ENCODE assay signal across 9 mouse cellular contexts in the genomic region with DNA sequence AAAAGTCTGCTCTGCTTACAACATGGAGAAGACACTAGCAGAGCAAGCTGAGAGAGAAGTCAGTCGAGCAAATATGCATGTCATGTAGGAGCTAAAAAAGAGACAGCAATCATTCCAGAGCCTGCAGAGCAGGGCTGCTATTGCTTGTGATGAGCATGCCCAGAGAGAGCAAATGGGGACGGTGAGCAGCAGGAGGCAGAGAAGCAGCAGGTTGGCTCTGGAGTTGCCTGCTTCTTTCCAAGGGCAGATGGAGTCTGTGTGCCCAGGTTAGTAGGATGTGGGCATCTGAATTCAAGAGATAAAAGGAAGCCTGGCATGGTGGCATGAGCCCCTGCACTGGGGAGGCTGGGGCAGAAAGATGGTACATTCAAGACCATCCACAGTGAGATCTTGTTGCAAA. TPM values are rescaled to one million over a fixed set of nuclear protein-coding genes. Genes with fewer than 3 reads are reported as not detected.
A peak's percentile ranks its signal among the peaks of the same experiment; 100 is the strongest.
DNase-seq lines count a peak whose midpoint lies in the region; ATAC-seq and TF ChIP-seq lines count a peak whose summit lies in the region.
"Had no signal": no experiment of that assay in that cellular context is flagged by ENCODE, and none has a peak within 500 bp of the region (broad histone marks: within the 10 kb centered on the region; RNA-seq: fewer than 3 reads in every experiment).

No protein-coding gene starts in this region.

- H3K4me3 ChIP-seq in liver, embryonic 11.5 days (ENCODE audit: low read depth, low read length), result no peak overlapping the region
- H3K4me3 ChIP-seq in hindbrain, embryonic 15.5 days, result 0 out of 2 replicates have a peak overlapping the region, but pooled peaks have one; percentile 1
- 0 out of 2 replicates have a peak overlapping the region, but pooled peaks have one; percentile 14 for H3K4me3 ChIP-seq in midbrain, postnatal 0 days (ENCODE audit: low read depth, low read length)

- H3K4me2 ChIP-seq in liver, embryonic 11.5 days, result 0 out of 2 replicates have a peak overlapping the region, but pooled peaks have one; percentile 25
- peak overlapping the region; percentile 35 for H3K4me2 ChIP-seq in hindbrain, embryonic 15.5 days
- H3K4me2 ChIP-seq in midbrain, postnatal 0 days (ENCODE audit: low read depth, low read length, poor library complexity, severe bottlenecking), result peak overlapping the region; percentile 35

- 40% methylated on average over 2 of the region's 2 CpGs for WGBS in liver, embryonic 11.5 days
- 13% methylated on average over 2 of the region's 2 CpGs for WGBS in hindbrain, embryonic 15.5 days
- 18% methylated on average over 2 of the region's 2 CpGs for WGBS in midbrain, postnatal 0 days

- TF ChIP-seq CTCF in midbrain, postnatal 0 days (IDR thresholded peaks at IDR 0.05), result no peak

- no peak overlapping the region for H3K27ac ChIP-seq in liver, embryonic 11.5 days (ENCODE audit: low read depth, low read length)
- H3K27ac ChIP-seq in hindbrain, embryonic 15.5 days (replicated peaks), result peak overlapping the region; percentile 53; the same call in 1 of the 2 replicates
- no peak overlapping the region for H3K27ac ChIP-seq in midbrain, postnatal 0 days (ENCODE audit: low read depth, low read length)

- H3K9ac ChIP-seq in liver, embryonic 11.5 days (ENCODE audit: low read depth, low read length), result no peak overlapping the region
- H3K9ac ChIP-seq in hindbrain, embryonic 15.5 days, result 0 out of 2 replicates have a peak overlapping the region, but pooled peaks have one; percentile 12
- H3K9ac ChIP-seq in midbrain, postnatal 0 days (replicated peaks; ENCODE audit: low read length, poor library complexity, severe bottlenecking), result 0 out of 2 replicates have a peak overlapping the region, but pooled peaks have one; percentile 19

- peaks cover 55% of the 10 kb centered on the region for H3K4me1 ChIP-seq in liver, embryonic 11.5 days (replicated peaks; ENCODE audit: control insufficient read depth, insufficient read depth, low read length)
- H3K4me1 ChIP-seq in hindbrain, embryonic 15.5 days (replicated peaks), result peaks cover 56% of the 10 kb centered on the region
- H3K4me1 ChIP-seq in midbrain, postnatal 0 days (ENCODE audit: insufficient read depth, low read length), result peaks cover 32% of the 10 kb centered on the region

- H3K9me3 ChIP-seq in liver, embryonic 11.5 days (ENCODE audit: control insufficient read depth, low read length), result no peaks in the 10 kb centered on the region
- H3K9me3 ChIP-seq in hindbrain, embryonic 15.5 days, result no peaks in the 10 kb centered on the region
- no peaks in the 10 kb centered on the region for H3K9me3 ChIP-seq in midbrain, postnatal 0 days (ENCODE audit: low read length)

- no peaks in the 10 kb centered on the region for H3K36me3 ChIP-seq in liver, embryonic 11.5 days (ENCODE audit: control insufficient read depth, insufficient read depth, low read length)
- H3K36me3 ChIP-seq in hindbrain, embryonic 15.5 days, result no peaks in the 10 kb centered on the region
- H3K36me3 ChIP-seq in midbrain, postnatal 0 days (ENCODE audit: insufficient read depth, low read length), result no peaks in the 10 kb centered on the region

- DNase-seq in liver, embryonic 11.5 days (ENCODE audit: low spot score), result no peak
- no peak for DNase-seq in liver
- DNase-seq in cerebellum, adult 9-10 months, result peak; percentile 97
- DNase-seq in midbrain, postnatal 0 days (ENCODE audit: low spot score), result peak; percentile 51
- no peak for DNase-seq in c-Kit-positive CD71-positive TER-119-positive erythroid progenitor cells, embryonic 14.5 days (ENCODE audit: low spot score)
- no peak for DNase-seq in gastrocnemius, postnatal 10 days
- no peak for DNase-seq in adrenal gland, postnatal 10 days

- ATAC-seq in liver, embryonic 11.5 days (replicated peaks; ENCODE audit: low FRiP score), result no peak
- no peak for ATAC-seq in hindbrain, embryonic 15.5 days (ENCODE audit: low FRiP score, low read depth)
- ATAC-seq in midbrain, postnatal 0 days (ENCODE audit: low FRiP score), result no peak; the same call in 1 of the 2 replicates
- ATAC-seq: Patski had no signal

- H3K27me3 ChIP-seq in liver, embryonic 11.5 days (replicated peaks; ENCODE audit: control insufficient read depth, insufficient read depth, low read length), result no peaks in the 10 kb centered on the region
- no peaks in the 10 kb centered on the region for H3K27me3 ChIP-seq in hindbrain, embryonic 15.5 days
- H3K27me3 ChIP-seq in midbrain, postnatal 0 days (ENCODE audit: insufficient read depth, low read length), result no peaks in the 10 kb centered on the region
- H3K27me3 ChIP-seq: Patski had no signal

RNA-seq across cellular contexts. Expression of a gene that starts 6.4 kb away (rescaled TPM):
- polyA plus RNA-seq in liver, embryonic 11.5 days (2014; fragmentation: Nextera tagmentation; extraction: Ambion mirVana), result 14.2 and 15.3 TPM in 2 replicates
- 36.8 and 36.9 TPM in 2 replicates for polyA plus RNA-seq in hindbrain, embryonic 15.5 days (2015; fragmentation: Nextera tagmentation; extraction: Ambion mirVana)
- total RNA-seq in midbrain, postnatal 0 days (2014; rRNA removed), result 81.8 and 108 TPM in 2 replicates
- 24.2 and 31.6 TPM in 2 replicates for polyA plus RNA-seq in midbrain, postnatal 0 days (2015; fragmentation: Nextera tagmentation; extraction: Ambion mirVana)
- 10 to 100 TPM; 35.9 to 56.3 TPM for total RNA-seq in gastrocnemius, postnatal 10 days (2021)
- 10 to 100 TPM; 57.5 to 78.3 TPM for total RNA-seq in adrenal gland, postnatal 10 days (2021)

Comparison
In these comparisons a context has a peak if more than half of its experiments do, and no peak if none do; other contexts are left out.
1. DNase-seq: peak in cerebellum, adult 9-10 months (single experiment) and midbrain, postnatal 0 days (single experiment); none in liver, embryonic 11.5 days (single experiment), liver (single experiment), c-Kit-positive CD71-positive TER-119-positive erythroid progenitor cells, embryonic 14.5 days (single experiment), gastrocnemius, postnatal 10 days (single experiment) and adrenal gland, postnatal 10 days (single experiment).
2. Peak in every context shown above with its lines, with median percentiles within 50 percentile points of each other: H3K4me2 ChIP-seq.